Mouse (Mus musculus) testis, postnatal 14 days (tissue): ENCODE data around the gene Pacsin2.
"Not testable (repeated sequence)": the region's sequence is repeated elsewhere in the genome, so short reads cannot be mapped to it uniquely, and the experiment has no call there.

Experiments used
- DNase-seq: peaks from one replicate; pipeline ENCODE4 v3.0.0; 2021; ENCODE audit warnings: low spot score

The Pacsin2 gene

GRCm38 (mm10) chr15:83422299-83422981, 42.0 kb downstream of the Pacsin2 start:
- no peak for DNase-seq

GRCm38 (mm10) chr15:83419562-83419961, 44.8 kb downstream of the Pacsin2 start:
- no peak for DNase-seq

DNA sequence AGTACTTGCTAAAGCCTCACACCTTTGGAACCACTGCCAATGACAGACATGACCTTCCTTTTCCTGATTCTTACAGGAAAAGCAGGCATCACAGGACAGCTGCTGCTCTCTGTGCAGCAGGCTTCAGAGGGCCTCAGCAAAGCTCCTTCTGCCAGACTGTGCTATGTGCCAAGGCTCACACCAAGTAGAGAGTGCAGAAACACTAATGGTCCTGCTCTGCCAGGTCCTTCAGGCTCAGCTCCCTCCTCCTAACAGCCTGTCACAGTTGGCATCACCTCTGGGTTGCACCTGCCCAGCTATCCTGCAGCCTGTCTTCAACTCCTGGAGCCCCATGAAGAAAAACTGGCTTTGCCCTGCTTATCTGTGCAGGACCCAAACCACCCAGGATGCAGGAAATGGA, 45.7 kb downstream of the Pacsin2 start:
- DNase-seq: no peak

DNA sequence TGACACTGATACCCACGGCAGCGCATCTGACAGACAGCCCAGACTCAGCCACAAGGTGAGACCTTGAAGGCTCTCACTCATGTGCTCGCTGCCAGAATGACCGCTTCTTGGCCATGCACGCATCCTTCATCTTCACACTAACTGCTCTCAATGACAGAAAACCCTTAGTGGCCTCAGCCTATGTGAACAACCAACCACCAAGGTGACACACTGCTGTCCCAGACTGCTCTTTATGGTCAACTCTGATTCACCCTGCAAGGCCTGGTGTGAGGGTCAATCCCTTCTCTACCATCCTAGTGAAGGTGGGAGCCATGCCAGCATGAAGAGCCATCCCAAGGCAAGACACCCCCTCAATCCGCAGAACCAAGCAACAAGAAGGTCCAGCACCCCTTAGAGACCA, 46.5 kb downstream of the Pacsin2 start:
- no peak for DNase-seq

DNA sequence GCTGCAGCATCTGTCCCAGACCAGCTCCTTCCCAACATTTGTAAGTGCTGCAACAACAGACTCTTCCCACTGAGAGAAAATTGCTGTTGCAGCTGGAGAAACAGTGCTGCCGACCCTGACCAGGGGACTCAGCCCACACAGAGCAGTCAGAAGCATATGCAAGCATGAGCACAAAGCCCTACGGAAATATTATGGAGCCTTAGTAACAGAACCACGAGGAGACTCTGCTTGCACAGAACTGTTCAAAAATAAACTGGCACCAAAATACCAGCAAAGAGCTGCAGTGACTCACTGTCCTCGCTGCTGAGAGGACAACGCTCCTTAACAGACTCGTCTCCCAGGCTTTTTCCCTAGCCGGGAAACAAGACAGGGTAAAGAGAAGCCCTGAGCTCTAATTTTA, 47.0 kb downstream of the Pacsin2 start:
- DNase-seq: no peak

- no peak for DNase-seq
Observed at GRCm38 (mm10) chr15:83415391-83415790, 49.0 kb downstream of the Pacsin2 start.

- no peak for DNase-seq
Observed at GRCm38 (mm10) chr15:83411616-83412015, 52.8 kb downstream of the Pacsin2 start.

DNA sequence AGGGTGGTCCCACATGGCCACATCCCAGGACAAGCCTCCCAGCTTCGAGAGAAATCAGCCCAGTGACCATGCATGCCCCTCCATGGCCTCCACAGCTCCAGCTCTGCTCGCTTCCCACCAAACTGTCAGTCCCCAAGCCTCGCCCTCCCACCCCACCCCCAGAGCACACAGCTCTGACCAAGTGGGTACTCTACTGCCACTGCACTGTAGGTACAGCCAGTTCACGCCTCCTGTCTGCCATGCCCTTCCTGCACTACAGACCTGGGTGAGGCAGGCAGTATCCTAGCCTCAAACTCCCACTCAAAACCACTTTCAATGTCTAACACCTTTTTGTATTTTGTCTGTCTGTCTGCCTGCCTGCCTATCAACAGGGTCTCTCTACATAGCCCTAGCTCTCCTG, 53.7 kb downstream of the Pacsin2 start:
- DNase-seq: no peak

- no peak for DNase-seq
Observed at GRCm38 (mm10) chr15:83410270-83410669, 54.1 kb downstream of the Pacsin2 start.

DNA sequence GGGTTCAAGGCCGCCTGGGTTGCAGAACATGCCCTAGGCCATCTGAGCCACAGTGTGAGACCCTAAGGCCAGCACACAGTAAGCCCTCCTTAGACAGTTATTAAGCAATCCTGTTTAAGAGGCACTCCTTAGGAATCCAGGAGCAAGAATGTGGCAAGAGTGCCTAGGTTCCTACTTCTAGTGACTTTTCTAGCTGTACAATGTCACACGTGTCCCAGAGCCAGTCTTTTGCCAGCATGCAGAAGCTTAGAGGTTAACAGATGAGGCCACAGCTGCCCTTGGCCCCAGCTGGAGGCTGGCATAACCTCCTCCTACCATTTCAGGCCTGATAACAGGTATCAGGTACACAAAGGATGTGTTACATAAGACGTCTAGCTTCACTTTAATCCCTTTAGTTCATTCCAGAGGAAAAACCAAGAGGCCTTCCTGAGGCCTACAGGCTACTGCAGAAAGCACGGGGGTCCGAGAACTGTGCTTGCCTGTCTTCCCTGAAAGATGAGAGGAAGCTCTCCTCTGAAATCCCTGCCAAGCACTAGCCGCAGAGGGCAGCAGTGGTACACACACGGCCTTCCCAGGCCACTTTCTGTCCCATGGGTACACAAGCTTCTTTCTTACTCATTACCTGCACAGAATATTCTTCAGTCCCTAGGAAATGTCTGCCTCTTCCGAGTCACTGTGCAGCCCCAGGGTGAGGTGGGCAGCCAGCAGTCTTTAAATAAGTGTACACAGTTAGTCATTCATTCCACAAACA, 55.5 kb downstream of the Pacsin2 start:
- no peak for DNase-seq

DNA sequence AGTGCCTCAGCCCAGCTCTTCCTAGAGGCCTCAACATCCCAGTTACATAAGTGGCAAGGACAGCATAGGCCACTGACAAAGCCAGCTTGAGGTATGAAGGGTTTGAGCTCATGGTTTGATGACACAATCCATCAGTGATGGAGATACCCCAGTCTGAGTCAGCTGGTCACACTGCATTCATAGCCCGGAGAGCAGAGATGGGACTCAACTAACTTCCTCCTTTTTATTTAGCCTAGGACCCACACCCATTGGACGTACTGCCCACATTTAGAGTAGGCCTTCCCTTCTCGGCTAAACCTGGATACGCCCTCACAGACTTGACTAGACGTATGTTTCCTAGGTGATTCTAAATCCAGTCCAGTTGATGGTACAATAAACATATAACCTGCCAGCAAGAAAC, 56.2 kb downstream of the Pacsin2 start:
- DNase-seq: no peak

DNA sequence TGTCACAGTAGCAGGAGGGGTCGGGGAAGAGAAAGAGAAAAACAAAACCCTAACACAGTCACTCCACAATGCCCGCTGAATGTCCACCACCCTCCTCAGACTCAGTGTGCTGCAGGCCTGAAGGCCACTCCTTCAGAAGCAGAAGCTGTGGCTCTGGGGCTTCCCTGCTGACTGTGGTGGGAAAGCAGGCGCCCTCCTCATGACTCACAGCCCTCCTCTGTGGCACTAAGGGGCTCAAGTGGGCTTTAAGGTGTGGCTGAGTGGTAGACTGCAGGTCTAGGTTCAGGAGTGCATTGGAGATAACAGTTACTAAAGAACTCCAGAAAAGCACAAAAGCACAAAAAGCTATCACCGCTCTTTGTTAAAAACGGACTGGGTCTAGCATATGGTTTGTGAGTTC, 56.9 kb downstream of the Pacsin2 start:
- no peak for DNase-seq

DNA sequence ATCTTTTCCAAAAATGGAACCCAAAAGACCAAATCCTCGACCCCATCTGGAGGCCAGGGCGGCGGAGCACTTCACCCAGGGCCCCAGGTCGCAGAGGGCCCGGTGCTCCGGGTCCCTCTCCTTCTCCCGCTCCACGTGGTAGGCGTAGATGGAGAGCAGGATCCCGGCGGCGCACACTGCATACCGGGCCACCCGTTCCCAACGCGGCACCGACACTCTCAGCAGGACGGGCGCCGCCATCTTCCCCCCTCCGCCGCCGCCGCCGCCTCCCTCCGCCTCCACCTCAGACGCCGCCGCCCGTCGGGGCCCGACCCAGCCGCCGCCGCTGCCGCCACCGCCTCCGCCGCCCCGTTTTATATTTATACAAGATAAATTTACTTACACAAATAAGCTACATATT, 58.5 kb downstream of the Pacsin2 start:
- not testable (repeated sequence) for DNase-seq

- DNase-seq: no peak
Observed at GRCm38 (mm10) chr15:83404008-83404407, 60.4 kb downstream of the Pacsin2 start.

DNA sequence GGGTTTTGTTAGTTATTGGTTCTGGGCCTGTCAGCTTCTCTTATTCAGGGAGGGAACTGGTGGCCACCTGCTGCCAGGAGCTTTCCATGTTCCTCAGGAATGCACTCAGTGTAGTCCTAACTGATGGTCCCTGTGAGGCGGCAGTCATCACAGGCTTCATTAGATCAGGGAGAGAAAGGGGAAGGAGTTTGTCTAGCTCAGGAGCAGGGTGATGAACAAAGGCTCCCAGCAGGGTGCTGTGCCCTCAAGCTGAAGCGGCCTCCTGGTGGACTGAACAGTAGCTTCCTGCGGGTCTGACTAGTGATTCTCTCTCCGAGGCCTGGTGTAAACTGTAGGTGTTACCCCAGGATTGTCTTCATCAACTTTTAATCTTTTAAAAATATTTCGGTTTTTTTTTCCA, 61.4 kb downstream of the Pacsin2 start:
- DNase-seq: no peak

DNA sequence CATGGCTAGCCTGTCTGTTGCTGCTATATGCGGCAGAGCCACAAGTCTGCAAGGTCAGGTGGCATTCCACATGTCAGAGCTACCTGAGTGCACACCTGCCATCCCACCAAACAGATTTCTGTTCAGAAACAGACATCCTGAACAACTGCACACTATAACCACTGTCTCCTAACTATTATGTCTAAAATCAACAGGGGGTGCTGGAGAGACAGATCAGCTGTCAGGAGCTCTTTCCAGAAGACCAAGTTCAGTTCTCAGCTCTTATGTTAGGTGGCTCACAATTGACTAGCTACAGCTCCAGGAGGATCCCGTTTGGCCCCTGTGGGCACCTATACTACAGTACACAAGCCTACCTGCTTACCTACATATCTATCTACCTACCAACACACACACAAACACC, 71.7 kb downstream of the Pacsin2 start:
- DNase-seq: no peak

DNA sequence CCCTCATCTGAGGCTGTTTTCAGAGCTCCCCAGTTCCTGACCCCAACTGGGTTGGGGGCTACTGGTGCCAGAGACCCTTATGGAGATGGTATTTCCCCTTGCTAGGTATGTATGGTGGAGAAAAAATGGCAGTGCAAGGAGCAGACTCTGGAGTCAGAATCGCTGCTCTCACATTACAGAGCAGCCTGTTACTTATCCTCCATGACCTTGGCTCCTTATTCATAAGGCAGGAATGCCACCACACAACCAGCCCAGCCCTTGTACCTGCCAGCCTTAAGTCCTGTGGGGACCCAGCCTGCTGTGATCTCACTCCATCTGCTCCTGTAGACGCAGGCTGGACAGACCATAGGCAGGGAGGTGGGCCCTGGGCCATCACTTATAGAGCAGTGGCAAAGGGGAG, 76.5 kb downstream of the Pacsin2 start:
- DNase-seq: no peak

GRCm38 (mm10) chr15:83383633-83384032, 80.8 kb downstream of the Pacsin2 start:
- DNase-seq: no peak

GRCm38 (mm10) chr15:83383136-83383535, 81.3 kb downstream of the Pacsin2 start:
- no peak for DNase-seq

DNA sequence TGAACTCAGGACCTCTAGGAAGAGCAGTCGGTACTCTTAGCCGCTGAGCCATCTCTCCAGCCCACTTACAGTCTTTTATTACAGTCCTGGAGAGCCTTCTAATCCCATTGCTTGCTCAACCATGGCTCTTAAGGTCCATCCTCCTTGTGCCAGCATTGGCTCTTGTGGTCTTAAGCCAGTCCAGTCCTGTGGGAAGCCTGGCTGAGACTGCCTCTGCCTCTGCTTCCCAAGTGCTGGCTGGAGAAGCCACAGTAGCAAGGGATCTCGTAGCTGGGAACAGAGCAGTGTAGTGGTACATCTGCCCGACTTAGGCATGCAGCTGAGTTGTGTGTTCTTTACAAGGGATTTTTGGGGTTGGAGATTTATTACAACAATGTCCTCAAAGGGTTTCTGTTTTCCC, 81.9 kb downstream of the Pacsin2 start:
- no peak for DNase-seq

DNA sequence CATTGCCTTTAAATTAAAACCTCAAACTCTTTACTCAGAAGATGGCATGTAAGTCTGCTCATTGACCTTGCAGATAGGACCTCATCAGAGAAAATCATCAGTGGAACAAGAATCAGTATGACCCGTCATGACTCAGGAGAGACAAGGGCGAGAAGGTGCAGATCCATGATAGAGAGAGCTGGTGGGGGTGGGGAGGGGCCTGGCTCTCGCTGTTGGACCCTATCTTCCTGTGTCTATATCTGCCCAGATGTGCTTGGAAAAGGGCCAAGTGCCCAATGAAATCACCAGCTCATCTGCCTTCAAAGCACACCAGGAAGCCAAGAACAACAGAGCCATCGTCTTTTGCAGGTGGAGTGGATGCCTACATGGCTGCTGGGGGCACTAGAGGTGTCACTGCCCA, 87.3 kb downstream of the Pacsin2 start:
- DNase-seq: no peak

DNA sequence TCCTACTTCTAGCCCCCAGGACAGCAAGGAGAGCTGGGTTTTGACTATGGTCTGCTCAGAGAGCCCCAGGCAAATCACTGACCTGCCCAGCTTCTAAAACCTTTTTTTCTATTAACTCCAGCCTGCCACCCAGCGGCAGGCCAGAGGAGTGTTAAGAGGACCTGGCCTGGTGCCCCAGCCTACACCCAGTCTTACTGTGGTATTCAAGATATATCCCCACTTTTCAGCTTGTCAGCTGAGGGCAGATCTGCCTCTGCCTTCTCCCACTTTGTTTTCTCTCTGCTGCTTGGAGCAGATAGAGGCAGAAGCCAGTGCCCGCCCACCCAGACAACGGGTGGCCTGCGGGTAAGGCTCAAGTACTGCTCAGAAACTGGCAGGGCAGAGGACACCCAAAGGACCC, 89.3 kb downstream of the Pacsin2 start:
- DNase-seq: no peak

DNA sequence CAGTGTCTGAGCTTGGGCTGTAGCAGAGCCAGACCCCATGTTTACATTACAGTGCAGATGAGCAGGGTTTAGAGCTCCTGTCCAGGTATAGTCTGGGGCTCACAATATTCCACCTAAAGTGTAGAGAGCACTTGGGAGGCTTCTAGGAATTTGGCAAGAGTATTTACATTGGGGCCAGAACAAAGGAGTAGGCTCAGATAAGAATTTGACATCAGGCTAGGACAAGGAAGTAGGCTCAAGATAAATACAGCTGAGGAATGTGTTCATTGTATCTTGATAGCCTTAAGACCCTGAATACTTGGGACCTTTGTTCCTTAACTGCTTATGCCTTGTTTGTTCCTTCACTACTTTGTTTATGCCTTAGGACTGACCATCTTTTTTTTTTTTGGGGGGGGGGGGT, 90.3 kb downstream of the Pacsin2 start:
- DNase-seq: no peak

DNA sequence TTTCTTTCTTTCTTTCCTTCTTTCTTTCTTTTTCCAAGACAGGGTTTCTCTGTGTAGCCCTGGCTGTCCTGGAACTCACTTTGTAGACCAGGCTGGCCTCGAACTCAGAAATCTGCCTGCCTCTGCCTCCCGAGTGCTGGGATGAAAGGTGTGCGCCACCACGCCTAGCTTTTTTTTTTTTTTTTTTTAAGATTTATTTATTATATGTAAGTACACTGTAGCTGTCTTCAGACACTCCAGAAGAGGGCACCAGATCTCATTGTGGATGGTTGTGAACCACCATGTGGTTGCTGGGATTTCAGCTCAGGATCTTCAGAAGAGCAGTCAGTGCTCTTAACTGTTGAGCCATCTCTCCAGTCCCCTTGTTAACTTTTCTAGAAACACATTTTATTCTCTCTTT, 95.7 kb downstream of the Pacsin2 start:
- not testable (repeated sequence) for DNase-seq
